Mouse (Mus musculus) embryo, embryonic 10.5 days (tissue): ENCODE data around the gene Ggnbp2.

Source experiments
- DNase-seq: peaks from one replicate; pipeline ENCODE4 v3.0.0-alpha.2; 2015; ENCODE audit warnings: low spot score

Ggnbp2 gene

GRCm38 (mm10) chr11:84870337-84871043, at the start of gene Ggnbp2:
Gene Ggnbp2 (minus strand): TSS chr11:84870817.
- peak; percentile 90 for DNase-seq

GRCm38 (mm10) chr11:84919951-84920350, 49.3 kb upstream of the Ggnbp2 start:
- no peak for DNase-seq

GRCm38 (mm10) chr11:84919276-84919675, 48.7 kb upstream of the Ggnbp2 start:
- peak; percentile 67 for DNase-seq

GRCm38 (mm10) chr11:84918425-84918824, 47.8 kb upstream of the Ggnbp2 start:
- peak; percentile 88 for DNase-seq

GRCm38 (mm10) chr11:84916703-84917300, 46.2 kb upstream of the Ggnbp2 start:
- DNase-seq = no peak

- DNase-seq = peak; percentile 96
Observed at GRCm38 (mm10) chr11:84916053-84916702, 45.6 kb upstream of the Ggnbp2 start, which contains the start of gene Znhit3. Gene Znhit3 (minus strand): TSS chr11:84916366.

- DNase-seq = no peak
Observed at GRCm38 (mm10) chr11:84914673-84915072, 44.1 kb upstream of the Ggnbp2 start.

GRCm38 (mm10) chr11:84910411-84910810, 39.8 kb upstream of the Ggnbp2 start:
- no peak for DNase-seq

- no peak for DNase-seq
Observed at GRCm38 (mm10) chr11:84908480-84908879, 37.9 kb upstream of the Ggnbp2 start.

GRCm38 (mm10) chr11:84907081-84907480, 36.5 kb upstream of the Ggnbp2 start:
- no peak for DNase-seq

- DNase-seq = no peak
Observed at GRCm38 (mm10) chr11:84904597-84905144, 34.1 kb upstream of the Ggnbp2 start.

- no peak for DNase-seq
Observed at GRCm38 (mm10) chr11:84893113-84893512, 22.5 kb upstream of the Ggnbp2 start.

GRCm38 (mm10) chr11:84891705-84892104, 21.1 kb upstream of the Ggnbp2 start:
- no peak for DNase-seq

- no peak for DNase-seq
Observed at GRCm38 (mm10) chr11:84889492-84889891, 18.9 kb upstream of the Ggnbp2 start.

GRCm38 (mm10) chr11:84888025-84888424, 17.4 kb upstream of the Ggnbp2 start:
- no peak for DNase-seq

GRCm38 (mm10) chr11:84886767-84887511, 16.3 kb upstream of the Ggnbp2 start:
- no peak for DNase-seq

- no peak for DNase-seq
Observed at GRCm38 (mm10) chr11:84886236-84886635, 15.6 kb upstream of the Ggnbp2 start.

- DNase-seq = no peak
Observed at GRCm38 (mm10) chr11:84885238-84885637, 14.6 kb upstream of the Ggnbp2 start.

- DNase-seq = no peak
Observed at GRCm38 (mm10) chr11:84882346-84882745, 11.7 kb upstream of the Ggnbp2 start.

GRCm38 (mm10) chr11:84880971-84881370, 10.4 kb upstream of the Ggnbp2 start:
- DNase-seq = peak; percentile 14

- DNase-seq = peak; percentile 77
Observed at GRCm38 (mm10) chr11:84880465-84880961, 9.9 kb upstream of the Ggnbp2 start.
